Mouse (Mus musculus): ENCODE measurements around the gene Gm37240.

Gm37240 gene

DNA sequence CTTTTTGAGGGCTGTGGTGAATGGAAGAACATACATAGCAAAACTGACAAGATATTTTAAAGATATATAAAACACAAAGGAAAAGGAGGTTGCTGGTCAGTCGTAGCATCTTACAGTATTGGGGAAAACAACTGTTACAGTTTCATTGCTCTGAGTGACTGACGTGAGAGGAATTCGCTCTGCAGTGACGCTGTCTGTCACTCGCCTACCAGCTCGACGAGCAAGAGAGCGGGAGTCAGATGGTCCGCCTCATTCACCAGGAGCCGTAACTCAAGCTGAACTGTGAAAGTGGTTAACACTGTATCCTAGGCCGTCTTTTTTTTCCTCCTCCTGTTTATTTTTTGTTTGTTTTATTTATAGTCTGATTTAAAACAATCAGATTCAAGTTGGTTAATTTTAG lies 908.6 kb downstream of the Gm37240 start:
- DNase-seq: no peak

- DNase-seq: no peak
Measured at GRCm38 (mm10) chr3:84974193-84974592, 913.1 kb downstream of the Gm37240 start.

GRCm38 (mm10) chr3:84972881-84973280 lies 914.4 kb downstream of the Gm37240 start:
- no peak for DNase-seq

GRCm38 (mm10) chr3:84971561-84971960 lies 915.8 kb downstream of the Gm37240 start:
- no peak for DNase-seq

DNA sequence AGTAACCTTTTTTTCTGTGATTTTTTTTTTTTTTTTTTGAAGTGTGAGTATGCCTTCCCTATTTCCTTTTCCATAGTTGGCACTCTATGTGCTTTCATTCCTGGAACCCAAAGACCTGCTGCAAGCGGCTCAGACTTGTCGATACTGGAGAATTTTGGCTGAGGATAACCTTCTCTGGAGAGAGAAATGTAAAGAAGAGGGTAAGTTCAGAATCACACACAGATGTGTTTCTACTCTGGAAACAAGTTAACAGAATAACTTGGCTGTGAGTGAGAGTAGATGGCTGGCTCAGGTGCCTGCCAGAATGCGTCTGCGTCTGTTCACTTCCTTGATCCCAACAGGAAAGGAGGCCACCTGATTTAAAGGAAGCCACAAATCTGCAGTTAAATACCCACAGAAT lies 920.0 kb downstream of the Gm37240 start:
- DNase-seq: no peak

DNA sequence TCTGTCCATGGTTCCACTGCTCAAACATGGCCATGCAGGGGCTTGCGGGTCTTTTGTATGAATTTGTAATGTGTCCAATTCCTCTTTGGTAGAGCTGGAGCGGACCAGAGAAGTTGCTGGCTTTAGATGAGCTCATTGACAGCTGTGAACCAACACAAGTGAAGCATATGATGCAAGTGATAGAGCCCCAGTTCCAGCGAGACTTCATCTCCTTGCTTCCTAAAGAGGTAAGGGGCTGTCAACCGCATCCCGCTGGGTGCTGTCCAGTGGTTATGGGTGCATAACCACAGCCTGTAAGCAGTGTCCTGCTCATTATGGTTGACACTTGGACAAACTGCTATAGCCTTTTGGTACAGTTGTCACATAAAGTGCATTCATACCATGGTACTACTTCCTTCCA lies 922.2 kb downstream of the Gm37240 start:
- no peak for DNase-seq

GRCm38 (mm10) chr3:84955857-84956256 lies 931.5 kb downstream of the Gm37240 start:
- no peak for DNase-seq

DNA sequence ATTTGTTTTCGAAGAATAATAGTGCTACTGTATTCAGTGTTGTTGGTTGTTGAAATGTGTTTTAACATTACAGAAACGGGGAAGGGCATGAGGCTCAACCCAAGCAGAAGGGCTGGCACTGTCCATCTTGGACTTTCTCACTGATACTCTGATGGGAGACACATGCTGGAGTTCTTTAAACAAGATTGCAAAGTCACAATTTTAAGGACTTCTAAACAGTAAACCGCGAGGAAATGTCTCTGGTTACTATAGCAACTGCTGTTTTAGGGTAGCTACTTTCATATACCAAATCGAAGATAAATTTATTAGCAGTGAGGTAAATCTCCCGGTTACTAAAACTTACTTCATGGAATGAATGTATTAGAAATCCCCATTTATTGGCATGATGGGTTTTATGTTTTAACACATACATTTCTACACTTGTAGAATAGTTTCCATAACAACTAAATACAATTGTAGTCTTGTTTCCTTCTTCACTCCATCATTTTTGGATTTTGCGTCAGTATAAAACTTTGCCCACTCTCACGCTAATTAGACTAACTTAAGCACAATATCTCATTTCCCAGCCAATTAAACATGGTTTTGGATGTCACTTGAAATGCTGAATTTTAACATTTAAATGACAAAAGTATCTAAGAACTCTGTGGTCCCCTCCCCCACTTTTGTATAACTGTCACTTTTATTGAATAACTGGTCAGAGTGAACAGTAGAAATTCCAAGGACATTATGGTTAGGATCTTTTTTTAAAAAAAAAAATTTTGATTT lies 932.1 kb downstream of the Gm37240 start:
- no peak for DNase-seq

DNA sequence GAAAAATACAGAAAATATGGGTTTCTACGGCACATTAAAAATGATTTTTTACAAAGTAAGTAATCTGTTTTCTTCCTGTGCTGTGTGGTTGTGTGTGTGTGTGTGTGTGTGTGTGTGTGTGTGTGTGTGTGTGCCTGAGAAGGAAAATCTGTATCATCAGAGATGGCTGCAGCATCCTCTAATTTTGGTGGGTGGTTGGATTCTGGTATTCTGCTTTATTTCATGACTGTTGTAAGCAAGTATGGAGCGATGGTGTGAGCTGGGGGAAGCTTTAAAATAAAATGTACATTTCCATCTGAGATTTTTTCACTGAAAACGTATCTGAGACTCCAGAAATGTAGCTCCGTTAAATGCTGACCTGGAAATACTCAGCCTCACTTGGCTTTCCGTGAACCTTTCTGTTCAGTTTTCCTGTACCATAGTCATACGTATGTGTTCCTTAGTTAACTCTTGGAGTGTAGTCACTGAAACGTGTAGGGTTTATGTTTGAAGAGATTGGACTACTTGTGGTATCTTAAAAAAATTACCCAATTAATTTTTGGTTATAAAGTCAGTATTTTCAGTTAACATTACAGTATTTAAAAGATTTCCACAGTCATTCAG lies 934.6 kb downstream of the Gm37240 start:
- peak; percentile 38 for DNase-seq

- DNase-seq: peak; percentile 83
Measured at GRCm38 (mm10) chr3:84952135-84952534, 935.2 kb downstream of the Gm37240 start.

- DNase-seq: no peak
Measured at GRCm38 (mm10) chr3:84951698-84952097, 935.6 kb downstream of the Gm37240 start.

DNA sequence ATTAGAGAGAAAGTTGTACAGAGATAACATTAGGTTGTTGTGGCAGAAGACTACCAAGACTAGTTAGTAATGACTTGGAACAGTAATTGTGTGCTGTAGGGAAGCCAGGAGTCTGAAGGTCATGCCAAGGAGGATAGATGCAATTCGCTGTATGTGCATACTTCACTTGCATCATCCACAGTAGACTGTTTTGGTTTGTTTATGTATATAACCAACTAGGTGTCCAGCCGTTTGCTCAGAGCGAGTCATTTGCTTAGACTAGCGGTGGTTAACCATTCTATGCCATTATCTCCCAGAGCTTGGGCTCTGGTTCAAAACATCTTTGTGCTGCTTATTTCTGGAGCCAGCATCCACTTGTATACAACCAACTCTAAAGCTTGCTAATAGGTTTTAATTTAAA lies 937.9 kb downstream of the Gm37240 start:
- no peak for DNase-seq

- no peak for DNase-seq
Measured at GRCm38 (mm10) chr3:84946381-84946780, 940.9 kb downstream of the Gm37240 start.

DNA sequence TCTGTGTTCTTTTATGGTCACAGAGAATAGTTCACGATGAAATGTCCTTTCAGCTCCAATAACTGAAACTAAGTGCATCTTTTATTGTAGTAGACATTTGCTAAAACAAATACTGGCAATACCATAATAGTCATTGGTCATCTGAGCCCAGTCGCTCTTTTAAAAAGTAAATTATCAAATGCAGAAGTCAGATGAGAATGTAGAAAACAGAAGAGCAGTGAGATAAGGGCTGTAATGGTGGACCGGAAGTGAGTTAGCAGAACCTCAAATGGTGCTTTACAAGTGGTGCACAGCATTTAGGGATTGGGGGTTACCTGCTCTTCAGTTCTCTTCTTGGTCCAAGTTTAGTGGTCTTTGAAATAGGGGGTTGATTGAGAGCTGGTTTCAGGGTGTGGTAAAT lies 942.4 kb downstream of the Gm37240 start:
- DNase-seq: no peak

- no peak for DNase-seq
Measured at GRCm38 (mm10) chr3:84937360-84938355, 949.7 kb downstream of the Gm37240 start.

GRCm38 (mm10) chr3:84936956-84937355 lies 950.4 kb downstream of the Gm37240 start:
- DNase-seq: no peak

- DNase-seq: peak; percentile 23
Measured at GRCm38 (mm10) chr3:84936252-84936651, 951.1 kb downstream of the Gm37240 start.

DNA sequence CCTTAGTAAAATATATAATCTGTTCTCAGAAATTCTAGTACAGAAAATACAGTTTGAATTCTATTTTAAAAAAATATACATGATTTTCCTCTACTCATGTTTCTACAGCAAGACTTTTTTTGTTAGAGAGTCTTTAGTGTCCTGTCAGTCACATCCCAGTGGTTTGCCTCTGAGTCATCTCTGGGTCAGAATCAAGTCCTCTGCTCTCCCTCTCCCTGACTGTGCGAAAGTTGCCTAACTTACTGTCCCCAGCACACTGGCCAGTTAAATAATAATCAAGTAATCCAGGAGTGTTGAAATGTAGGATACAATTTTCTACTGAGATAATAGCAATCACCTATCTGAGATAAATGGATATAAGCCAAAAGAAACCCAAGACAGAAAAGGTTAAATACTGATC lies 951.6 kb downstream of the Gm37240 start:
- DNase-seq: no peak

- DNase-seq: no peak
Measured at GRCm38 (mm10) chr3:84930683-84931082, 956.6 kb downstream of the Gm37240 start.

DNA sequence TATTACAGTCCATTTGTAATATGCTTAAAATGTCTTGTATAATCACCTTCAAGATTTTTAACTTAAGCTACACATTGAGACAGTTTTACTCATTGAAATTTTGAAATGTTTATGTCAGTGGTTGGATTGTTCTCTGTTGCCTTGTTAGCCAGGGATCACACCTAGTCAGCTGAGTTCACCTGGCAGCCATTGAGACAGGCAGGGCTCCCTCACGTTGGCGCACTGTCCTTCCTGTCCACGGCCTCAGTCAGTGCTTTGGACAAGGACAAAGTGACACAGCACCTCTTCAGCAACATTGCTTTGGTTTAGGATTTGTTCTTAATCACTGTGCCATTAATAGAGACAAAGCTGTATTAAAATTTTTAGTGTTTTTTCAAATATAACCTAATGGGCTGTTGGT lies 958.1 kb downstream of the Gm37240 start:
- no peak for DNase-seq

- no peak for DNase-seq
Measured at GRCm38 (mm10) chr3:84927901-84928300, 959.4 kb downstream of the Gm37240 start.

GRCm38 (mm10) chr3:84927168-84927794 lies 960.0 kb downstream of the Gm37240 start:
- DNase-seq: no peak

GRCm38 (mm10) chr3:84926140-84926539 lies 961.2 kb downstream of the Gm37240 start:
- DNase-seq: no peak

All from cerebellum, adult 8-10 months (tissue).